Mouse (Mus musculus): ENCODE results near the gene Hoxb9. TPM values are rescaled to one million over a fixed set of nuclear protein-coding genes. Genes with fewer than 3 reads are reported as not detected.

The Hoxb9 gene
- total RNA-seq, 1 experiment: 3.3 TPM

DNA sequence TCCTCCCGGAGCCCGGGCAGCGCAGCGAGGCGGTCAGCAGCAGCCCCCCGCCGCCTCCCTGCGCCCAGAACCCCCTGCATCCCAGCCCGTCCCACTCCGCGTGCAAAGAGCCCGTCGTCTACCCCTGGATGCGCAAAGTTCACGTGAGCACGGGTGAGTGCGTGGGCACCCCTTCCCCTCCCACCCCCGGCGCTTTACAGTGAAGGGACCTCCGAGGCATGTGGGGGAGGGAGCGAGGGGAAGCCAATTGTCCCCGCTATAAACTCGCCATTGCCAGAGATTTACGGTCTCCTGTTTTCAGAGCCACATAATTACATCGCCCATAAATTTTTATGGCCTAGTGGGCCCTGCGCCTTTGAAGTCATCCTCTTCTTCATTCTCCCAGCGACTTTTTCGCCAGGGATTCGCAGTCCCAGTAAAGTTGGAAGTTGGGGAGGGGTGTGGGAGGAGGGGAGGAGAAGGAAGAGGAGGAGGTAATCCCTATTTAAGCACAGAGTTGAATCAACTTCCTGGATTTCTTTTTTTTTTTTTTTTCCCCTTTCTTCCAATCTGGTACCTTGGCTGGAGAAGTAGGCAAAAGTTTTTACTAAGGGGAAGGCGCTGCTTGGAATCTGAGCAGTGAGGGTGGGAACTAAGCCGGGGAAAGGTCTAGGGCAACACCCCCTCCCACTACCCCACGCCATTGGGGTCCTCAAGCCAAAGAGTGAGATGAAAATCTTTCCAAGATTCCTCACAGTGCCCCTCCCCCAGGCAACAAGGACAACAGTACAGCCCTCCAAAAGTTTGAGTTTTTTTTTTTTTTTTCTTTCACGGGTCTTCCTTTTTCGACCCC is 48.0 kb downstream of the Hoxb9 start:
- H3K36me3 ChIP-seq (ENCODE audit: control insufficient read depth, insufficient read depth, low read length, poor library complexity, severe bottlenecking): no peaks in the 10 kb centered on the region
- H3K9me3 ChIP-seq (ENCODE audit: control insufficient read depth, insufficient read depth, low read depth, low read length): no peaks in the 10 kb centered on the region
- TF ChIP-seq ZNF384 (IDR thresholded peaks at IDR 0.05; ENCODE audit: low read depth, low read length) (0 out of 2 replicates have a peak, but pooled peaks have one; percentile 44), CHD2 (IDR thresholded peaks at IDR 0.05; ENCODE audit: low read depth, low read length) (no peak), ZC3H11A (IDR thresholded peaks at IDR 0.05; ENCODE audit: borderline replicate concordance, low read depth, low read length) (no peak), HCFC1 (IDR thresholded peaks at IDR 0.05; ENCODE audit: borderline replicate concordance, insufficient read depth, low read length) (0 out of 2 replicates have a peak, but pooled peaks have one; percentile 15), MAFK (IDR thresholded peaks at IDR 0.05; ENCODE audit: insufficient read depth, low read depth, low read length) (no peak)
- no peak overlapping the region for H3K9ac ChIP-seq (ENCODE audit: insufficient read depth, low read depth, low read length, poor library complexity, severe bottlenecking)
- in situ Hi-C loops (cut with MboI; ENCODE audit: low sequenced_read_pairs in 2 of 2, unreplicated experiment in 2 of 2): no loop called here
- H3K27ac ChIP-seq (ENCODE audit: insufficient read depth, low read depth, low read length, poor library complexity, severe bottlenecking): no peak overlapping the region
- H3K4me1 ChIP-seq (ENCODE audit: control insufficient read depth in 2 of 2, insufficient read depth in 2 of 2, low read length in 2 of 2, poor library complexity in 1 of 2): no peaks in the 10 kb centered on the region
- H3K4me3 ChIP-seq (ENCODE audit: insufficient read depth in 1 of 2, low read depth in 1 of 2, low read length in 2 of 2, poor library complexity in 1 of 2, severe bottlenecking in 1 of 2): peak overlapping the region; percentile 39 to 65
- no peak for DNase-seq (ENCODE audit: low read depth, low spot score)

DNA sequence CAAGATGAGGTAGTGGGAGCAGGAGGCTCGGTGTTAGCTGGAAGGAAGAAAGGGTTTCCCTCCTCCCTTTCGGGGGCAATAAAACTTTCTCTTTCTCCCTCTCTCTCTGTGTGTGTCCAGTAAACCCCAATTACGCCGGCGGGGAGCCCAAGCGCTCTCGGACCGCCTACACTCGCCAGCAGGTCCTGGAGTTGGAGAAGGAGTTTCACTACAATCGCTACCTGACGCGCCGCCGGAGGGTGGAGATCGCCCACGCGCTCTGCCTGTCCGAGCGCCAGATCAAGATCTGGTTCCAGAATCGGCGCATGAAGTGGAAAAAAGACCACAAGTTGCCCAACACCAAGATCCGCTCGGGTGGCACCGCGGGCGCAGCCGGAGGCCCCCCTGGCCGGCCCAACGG is 48.7 kb downstream of the Hoxb9 start:
- Histone ChIP-seq H3K36me3 (ENCODE audit: control insufficient read depth, insufficient read depth, low read length, poor library complexity, severe bottlenecking) (no peaks in the 10 kb centered on the region), H3K27ac (ENCODE audit: insufficient read depth, low read depth, low read length, poor library complexity, severe bottlenecking) (no peak overlapping the region), H3K9ac (ENCODE audit: insufficient read depth, low read depth, low read length, poor library complexity, severe bottlenecking) (no peak overlapping the region), H3K4me3 (ENCODE audit: insufficient read depth in 1 of 2, low read depth in 1 of 2, low read length in 2 of 2, poor library complexity in 1 of 2, severe bottlenecking in 1 of 2) (0 out of 4 replicates have a peak overlapping the region, but pooled peaks of 1 of the 2 experiments have one; percentile 7), H3K9me3 (ENCODE audit: control insufficient read depth, insufficient read depth, low read depth, low read length) (no peaks in the 10 kb centered on the region), H3K4me1 (ENCODE audit: control insufficient read depth in 2 of 2, insufficient read depth in 2 of 2, low read length in 2 of 2, poor library complexity in 1 of 2) (no peaks in the 10 kb centered on the region)
- DNase-seq (ENCODE audit: low read depth, low spot score): no peak
- in situ Hi-C loops (cut with MboI; ENCODE audit: low sequenced_read_pairs in 2 of 2, unreplicated experiment in 2 of 2): no loop called here
- no peak for TF ChIP-seq HCFC1 (IDR thresholded peaks at IDR 0.05; ENCODE audit: borderline replicate concordance, insufficient read depth, low read length)

DNA sequence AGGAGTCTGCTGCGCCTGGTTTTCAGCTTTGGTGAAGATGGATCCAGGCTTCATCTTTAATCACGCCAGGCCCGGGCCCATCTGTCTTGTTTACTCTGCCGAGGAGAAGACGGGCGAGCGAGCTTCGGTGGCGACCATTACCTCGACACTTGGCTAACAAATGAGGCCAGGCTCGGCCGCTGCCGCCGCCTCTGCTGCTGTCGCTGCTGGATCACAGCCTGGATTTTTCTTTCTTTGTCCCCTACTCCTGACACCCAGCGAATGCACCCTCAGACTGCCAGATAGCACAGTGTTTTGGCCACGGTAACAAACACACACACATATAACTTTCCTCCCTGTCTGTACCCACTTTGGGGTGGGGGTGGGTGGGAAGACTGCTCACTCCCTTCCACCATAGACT is 49.4 kb downstream of the Hoxb9 start:
- Histone ChIP-seq H3K4me3 (ENCODE audit: insufficient read depth in 1 of 2, low read depth in 1 of 2, low read length in 2 of 2, poor library complexity in 1 of 2, severe bottlenecking in 1 of 2) (no peak overlapping the region), H3K27ac (ENCODE audit: insufficient read depth, low read depth, low read length, poor library complexity, severe bottlenecking) (no peak overlapping the region), H3K9ac (ENCODE audit: insufficient read depth, low read depth, low read length, poor library complexity, severe bottlenecking) (no peak overlapping the region), H3K36me3 (ENCODE audit: control insufficient read depth, insufficient read depth, low read length, poor library complexity, severe bottlenecking) (no peaks in the 10 kb centered on the region), H3K9me3 (ENCODE audit: control insufficient read depth, insufficient read depth, low read depth, low read length) (no peaks in the 10 kb centered on the region), H3K4me1 (ENCODE audit: control insufficient read depth in 2 of 2, insufficient read depth in 2 of 2, low read length in 2 of 2, poor library complexity in 1 of 2) (no peaks in the 10 kb centered on the region)
- no peak for DNase-seq (ENCODE audit: low read depth, low spot score)
- in situ Hi-C loops (cut with MboI; ENCODE audit: low sequenced_read_pairs in 2 of 2, unreplicated experiment in 2 of 2): no loop called here
- TF ChIP-seq ZC3H11A (IDR thresholded peaks at IDR 0.05; ENCODE audit: borderline replicate concordance, low read depth, low read length) (no peak), ZNF384 (IDR thresholded peaks at IDR 0.05; ENCODE audit: low read depth, low read length) (no peak), MAFK (IDR thresholded peaks at IDR 0.05; ENCODE audit: insufficient read depth, low read depth, low read length) (no peak), HCFC1 (IDR thresholded peaks at IDR 0.05; ENCODE audit: borderline replicate concordance, insufficient read depth, low read length) (no peak), CHD2 (IDR thresholded peaks at IDR 0.05; ENCODE audit: low read depth, low read length) (no peak)

DNA sequence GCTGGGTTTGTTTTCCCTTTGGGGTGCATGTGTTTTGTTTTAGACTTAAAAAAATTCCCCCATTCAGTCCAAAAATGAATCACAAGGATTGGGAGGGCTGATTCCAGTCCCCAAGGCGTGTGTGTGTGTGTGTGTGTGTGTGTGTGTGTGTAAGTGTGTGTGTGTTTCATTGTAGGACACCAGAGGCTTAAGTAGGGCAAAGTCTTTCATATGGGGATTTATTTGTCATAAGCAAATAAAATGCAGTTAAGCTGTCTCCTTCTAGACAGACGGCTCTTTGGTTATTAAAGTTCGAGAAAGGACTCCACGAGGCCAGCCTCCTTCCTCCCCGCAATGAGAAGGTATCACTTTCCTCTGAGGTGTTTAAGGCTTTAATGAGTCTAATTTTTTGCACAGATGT is 50.6 kb downstream of the Hoxb9 start:
- no peaks in the 10 kb centered on the region for H3K4me1 ChIP-seq (ENCODE audit: control insufficient read depth in 2 of 2, insufficient read depth in 2 of 2, low read length in 2 of 2, poor library complexity in 1 of 2)
- H3K36me3 ChIP-seq (ENCODE audit: control insufficient read depth, insufficient read depth, low read length, poor library complexity, severe bottlenecking): no peaks in the 10 kb centered on the region
- no peak overlapping the region for H3K9ac ChIP-seq (ENCODE audit: insufficient read depth, low read depth, low read length, poor library complexity, severe bottlenecking)
- DNase-seq (ENCODE audit: low read depth, low spot score): no peak
- no peaks in the 10 kb centered on the region for H3K9me3 ChIP-seq (ENCODE audit: control insufficient read depth, insufficient read depth, low read depth, low read length)
- no peak overlapping the region for H3K27ac ChIP-seq (ENCODE audit: insufficient read depth, low read depth, low read length, poor library complexity, severe bottlenecking)
- no peak overlapping the region for H3K4me3 ChIP-seq (ENCODE audit: insufficient read depth in 1 of 2, low read depth in 1 of 2, low read length in 2 of 2, poor library complexity in 1 of 2, severe bottlenecking in 1 of 2)
- in situ Hi-C loops (cut with MboI; ENCODE audit: low sequenced_read_pairs in 2 of 2, unreplicated experiment in 2 of 2): no loop called here
- TF ChIP-seq ZNF384 (IDR thresholded peaks at IDR 0.05; ENCODE audit: low read depth, low read length) (no peak), ZC3H11A (IDR thresholded peaks at IDR 0.05; ENCODE audit: borderline replicate concordance, low read depth, low read length) (no peak), CHD2 (IDR thresholded peaks at IDR 0.05; ENCODE audit: low read depth, low read length) (no peak), HCFC1 (IDR thresholded peaks at IDR 0.05; ENCODE audit: borderline replicate concordance, insufficient read depth, low read length) (no peak), MAFK (IDR thresholded peaks at IDR 0.05; ENCODE audit: insufficient read depth, low read depth, low read length) (no peak)

All from ES-E14 (cell line).